Mouse (Mus musculus) liver, embryonic 14.5 days (tissue): Measurements from ENCODE around the gene Rho.

Source experiments
- CTCF ChIP-seq: IDR thresholded peaks from 2 replicates; pipeline ENCODE4 v1.5.1; 2016; ENCODE audit warnings: antibody characterized with exemption, low read depth, control low read depth
- EP300 ChIP-seq: IDR thresholded peaks from 2 replicates; pipeline ENCODE4 v1.6.1; 2016; ENCODE audit warnings: antibody characterized with exemption, low read depth

- TF ChIP-seq CTCF (no peak), EP300 (no peak)
These were observed 25.1 kb upstream of the Rho start for GRCm38 (mm10) chr6:115906455-115906854.
